Mouse (Mus musculus) limb, embryonic 11.5 days (tissue): ENCODE measurements around the gene Iqcf1. TPM values are rescaled to one million over a fixed set of nuclear protein-coding genes. Genes with fewer than 3 reads are reported as not detected.

ENCODE experiments used
- ATAC-seq: fragments of 200-750 bp; cut with Nextera tagmentation; 2 replicates; pipeline ENCODE4 v1.8.0; 2017; ENCODE audit warnings: low read depth; ENCODE audit not compliant: insufficient number of reproducible peaks, low FRiP score, low TSS enrichment
- DNase-seq: peaks from one replicate; pipeline ENCODE4 v3.0.0-alpha.2; 2015; ENCODE audit warnings: low spot score
- H3K27ac ChIP-seq: fragments of 300-500 bp; sonication (generic); replicated peaks from 2 replicates; pipeline ENCODE4 v1.5.1; 2014; ENCODE audit warnings: low read depth, mild to moderate bottlenecking, low read length
- H3K27me3 ChIP-seq: fragments of 300-500 bp; sonication (generic); 2 replicates; pipeline ENCODE4 v1.6.1; 2014; ENCODE audit warnings: mild to moderate bottlenecking, low read length, mixed read lengths; ENCODE audit not compliant: control insufficient read depth, insufficient read depth
- H3K36me3 ChIP-seq: fragments of 300-500 bp; sonication (generic); 2 replicates; pipeline ENCODE4 v1.6.1; 2014; ENCODE audit warnings: mild to moderate bottlenecking, low read length, moderate library complexity, mixed read lengths; ENCODE audit not compliant: control insufficient read depth, insufficient read depth
- H3K4me1 ChIP-seq: fragments of 300-500 bp; sonication (generic); 2 replicates; pipeline ENCODE4 v1.6.1; 2014; ENCODE audit warnings: low read length, mixed read lengths; ENCODE audit not compliant: control insufficient read depth, insufficient read depth
- H3K4me2 ChIP-seq: fragments of 300-500 bp; sonication (generic); 2 replicates; pipeline ENCODE4 v1.6.1; 2014; ENCODE audit warnings: low read depth, mild to moderate bottlenecking, moderate library complexity; ENCODE audit not compliant: severe bottlenecking
- H3K4me3 ChIP-seq: fragments of 300-500 bp; sonication (generic); 2 replicates; pipeline ENCODE4 v1.5.1; 2014; ENCODE audit warnings: low read depth, low read length
- H3K9ac ChIP-seq: fragments of 300-500 bp; sonication (generic); 2 replicates; pipeline ENCODE4 v1.6.1; 2014; ENCODE audit warnings: mild to moderate bottlenecking, low read length
- H3K9me3 ChIP-seq: fragments of 300-500 bp; sonication (generic); 2 replicates; pipeline ENCODE4 v1.6.1; 2016; ENCODE audit warnings: low read length; ENCODE audit not compliant: control insufficient read depth
- WGBS: fragments of 180-500 bp; shearing (Covaris S2); extraction: QIAGEN DNeasy Blood & Tissue Kit; methylation state at CpG from one replicate; pipeline ENCODE4 v1.1.7; 2014; 5-methylcytosine and 5-hydroxymethylcytosine counted together
- polyA plus RNA-seq: library from polyadenylated mRNA; unstranded; fragments of >200 nt; fragmentation: Nextera tagmentation; extraction: Ambion mirVana; gene quantifications from 2 replicates; pipeline ENCODE4 v1.2.1, GENCODE M21; 2014

Gene Iqcf1
- polyA plus RNA-seq, 1 experiment from 2014 or later = not detected

DNA sequence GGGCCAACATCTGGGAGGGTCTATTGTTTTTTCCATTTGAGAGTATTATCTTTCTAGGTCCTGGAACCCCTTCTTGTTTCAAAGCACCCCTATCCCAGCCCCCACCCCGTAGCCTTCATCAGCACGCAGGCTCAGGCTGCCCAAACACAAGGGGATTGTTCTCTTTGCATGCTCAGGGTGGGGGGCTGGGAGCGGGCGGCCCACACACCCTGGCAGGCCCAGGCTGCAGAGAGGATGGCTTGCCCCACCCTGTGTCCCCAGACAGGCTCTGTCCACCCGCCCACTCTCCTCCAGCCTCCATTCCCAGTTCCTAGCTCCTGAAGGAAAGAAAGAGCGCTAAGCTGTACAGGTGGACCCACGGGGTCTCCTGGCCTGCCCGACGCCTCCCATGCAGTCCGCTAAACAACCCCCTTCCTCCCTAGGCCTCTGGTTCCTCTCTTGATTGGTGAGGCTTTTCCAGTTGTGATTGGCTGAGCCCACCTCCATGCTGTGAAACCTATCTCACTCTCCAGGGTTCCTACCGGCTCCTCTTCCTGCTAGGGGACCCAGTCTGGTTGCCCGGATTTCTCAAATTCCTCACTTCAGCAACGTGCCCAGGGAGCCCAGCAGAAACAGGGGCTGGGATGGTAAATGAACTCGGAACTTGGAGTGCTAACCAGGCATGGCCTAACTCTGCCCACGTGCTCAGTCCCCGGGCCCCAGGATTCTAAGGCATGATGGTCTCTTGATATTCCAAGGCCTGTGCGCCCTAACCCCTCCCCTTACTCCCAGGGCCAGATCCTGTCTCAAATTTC, 44.7 kb upstream of the Iqcf1 start:
- Histone ChIP-seq H3K9me3 (no peaks in the 10 kb centered on the region), H3K27ac (peak overlapping the region; percentile 90), H3K4me1 (peaks cover 64% of the 10 kb centered on the region), H3K9ac (peak overlapping the region; percentile 84), H3K36me3 (no peaks in the 10 kb centered on the region; the same call in 1 of the 2 replicates), H3K4me2 (peak overlapping the region; percentile 79), H3K27me3 (no peaks in the 10 kb centered on the region), H3K4me3 (peak overlapping the region; percentile 88)
- under 1% methylated on average over 17 of the region's 17 CpGs for WGBS
- ATAC-seq = peak; percentile 11; the same call in 1 of the 2 replicates
- peak; percentile 72 for DNase-seq

DNA sequence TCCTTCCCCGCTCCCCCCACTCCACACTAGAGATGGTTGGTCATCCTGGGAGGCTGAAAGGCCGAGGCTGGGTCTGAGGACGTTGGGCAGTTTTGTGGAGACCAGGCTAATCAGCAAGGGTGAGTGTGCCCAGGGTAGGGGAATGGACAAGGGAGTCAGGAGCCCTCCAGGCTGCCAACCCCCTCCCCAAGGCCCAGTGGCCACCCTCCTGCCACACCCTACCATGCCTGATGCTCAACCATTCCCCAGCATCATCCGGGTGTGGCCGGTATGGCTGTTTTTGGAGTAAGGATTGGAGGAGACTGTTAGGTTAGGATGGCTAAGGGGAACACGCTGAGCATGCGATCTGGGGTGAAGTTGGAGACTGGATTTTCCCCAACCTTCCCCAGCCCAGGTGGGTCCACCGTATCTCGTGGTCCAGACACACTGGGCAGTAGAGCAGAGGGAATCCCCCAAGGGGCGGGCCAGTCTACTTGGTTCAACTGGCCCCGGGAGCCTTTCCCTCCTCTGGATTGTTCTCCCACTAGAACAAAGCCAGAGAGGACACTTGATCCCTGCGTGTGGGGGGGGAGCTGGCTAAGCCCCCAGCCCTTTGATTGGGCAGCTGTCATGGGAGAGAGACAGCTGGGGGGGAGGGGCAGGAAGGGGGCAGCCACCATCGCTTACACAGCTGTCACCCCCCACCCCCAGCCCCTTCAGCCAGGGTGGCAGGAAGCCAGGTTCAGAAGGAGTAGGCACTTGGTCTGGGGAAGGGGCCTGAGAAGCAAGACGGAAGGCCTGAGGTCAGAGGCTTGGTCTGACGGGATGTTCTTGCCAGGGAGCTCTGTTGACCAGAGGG, 43.2 kb upstream of the Iqcf1 start:
- 38% methylated on average over 15 of the region's 15 CpGs for WGBS
- Histone ChIP-seq H3K4me1 (peaks cover 50% of the 10 kb centered on the region), H3K4me3 (peak overlapping the region; percentile 88), H3K27me3 (no peaks in the 10 kb centered on the region), H3K9me3 (no peaks in the 10 kb centered on the region), H3K27ac (peak overlapping the region; percentile 62), H3K9ac (peak overlapping the region; percentile 84), H3K4me2 (peak overlapping the region; percentile 79), H3K36me3 (peaks cover 2% of the 10 kb centered on the region; the same call in 1 of the 2 replicates)
- DNase-seq (peak; percentile 53), ATAC-seq (no peak)

DNA sequence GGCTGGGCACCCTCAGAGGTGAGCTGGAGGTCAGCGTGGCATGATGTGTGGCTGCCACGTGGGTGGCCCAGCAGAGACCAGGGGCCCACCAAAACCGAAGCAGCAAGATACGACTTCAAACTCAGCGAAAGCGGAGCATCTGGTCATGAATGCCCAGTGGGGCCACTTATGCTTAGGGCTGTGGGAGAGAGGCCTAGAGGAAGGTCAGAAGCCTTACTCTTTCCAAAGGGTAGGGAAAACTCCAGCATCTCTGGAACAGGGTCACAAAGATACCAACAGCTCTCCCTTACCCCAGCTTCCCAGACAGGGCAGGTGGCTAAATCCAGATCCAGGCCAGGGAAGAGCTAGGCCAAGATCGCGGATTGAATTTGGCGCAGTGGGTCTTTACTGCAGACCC, 42.6 kb upstream of the Iqcf1 start:
- peak overlapping the region; percentile 79 for H3K4me2 ChIP-seq
- peak overlapping the region; percentile 84 for H3K9ac ChIP-seq
- H3K9me3 ChIP-seq = no peaks in the 10 kb centered on the region
- no peak for DNase-seq
- H3K27ac ChIP-seq = peak overlapping the region; percentile 62; the same call in 1 of the 2 replicates
- no peak for ATAC-seq
- peak overlapping the region; percentile 14; the same call in 1 of the 2 replicates for H3K4me3 ChIP-seq
- 47% methylated on average over 9 of the region's 9 CpGs for WGBS
- H3K36me3 ChIP-seq = peaks cover 6% of the 10 kb centered on the region; the same call in 1 of the 2 replicates
- peaks cover 43% of the 10 kb centered on the region for H3K4me1 ChIP-seq
- H3K27me3 ChIP-seq = no peaks in the 10 kb centered on the region

DNA sequence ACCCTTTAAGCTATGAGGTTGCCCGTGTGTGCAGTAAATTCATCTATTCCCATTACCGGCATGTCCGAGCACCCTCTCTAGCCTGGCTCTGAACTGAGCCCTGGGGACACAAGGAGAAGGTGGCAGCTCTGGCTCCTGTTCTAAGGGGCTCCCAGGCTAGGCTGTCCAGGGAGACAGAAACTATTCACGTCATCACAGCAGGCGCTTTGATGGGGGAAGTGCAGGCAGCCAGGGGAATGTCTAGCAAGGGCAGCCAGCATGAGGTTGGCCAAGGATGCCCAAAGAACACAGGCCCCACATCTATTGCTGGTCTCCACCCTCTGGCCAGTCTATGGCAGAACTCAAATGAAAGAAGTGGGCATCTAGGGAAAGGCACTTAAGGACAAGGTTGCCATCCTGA, 41.8 kb upstream of the Iqcf1 start:
- Histone ChIP-seq H3K27ac (no peak overlapping the region), H3K4me1 (peaks cover 36% of the 10 kb centered on the region), H3K4me2 (no peak overlapping the region), H3K9me3 (no peaks in the 10 kb centered on the region), H3K4me3 (no peak overlapping the region), H3K27me3 (no peaks in the 10 kb centered on the region), H3K9ac (no peak overlapping the region), H3K36me3 (peaks cover 6% of the 10 kb centered on the region; the same call in 1 of the 2 replicates)
- no peak for DNase-seq
- no peak for ATAC-seq
- WGBS = 79% methylated on average over 5 of the region's 5 CpGs

DNA sequence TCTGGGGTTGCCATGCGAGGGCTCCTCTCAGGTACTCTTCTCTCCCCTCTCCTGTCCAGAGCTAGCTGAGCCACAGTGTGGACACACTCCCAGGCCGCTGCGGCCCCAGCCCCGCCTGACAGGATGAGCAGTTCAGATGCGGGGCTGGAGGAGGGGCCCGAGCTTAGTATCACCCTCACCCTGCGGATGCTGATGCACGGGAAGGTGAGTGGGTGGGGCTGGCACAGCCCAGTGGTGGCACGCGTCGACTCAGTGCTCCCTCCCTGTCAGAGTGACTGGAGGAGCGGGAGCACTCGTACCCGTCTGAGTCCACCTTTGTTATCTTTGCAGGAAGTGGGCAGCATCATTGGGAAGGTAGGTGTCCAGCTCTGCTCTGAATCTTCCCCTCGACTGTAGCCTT, 39.8 kb upstream of the Iqcf1 start:
- no peak overlapping the region for H3K4me3 ChIP-seq
- no peak overlapping the region for H3K4me2 ChIP-seq
- peaks cover 40% of the 10 kb centered on the region for H3K4me1 ChIP-seq
- no peak for ATAC-seq
- no peak overlapping the region for H3K27ac ChIP-seq
- no peaks in the 10 kb centered on the region for H3K9me3 ChIP-seq
- H3K36me3 ChIP-seq = peaks cover 10% of the 10 kb centered on the region
- DNase-seq = no peak
- H3K9ac ChIP-seq = no peak overlapping the region
- WGBS = 85% methylated on average over 15 of the region's 15 CpGs
- H3K27me3 ChIP-seq = no peaks in the 10 kb centered on the region

DNA sequence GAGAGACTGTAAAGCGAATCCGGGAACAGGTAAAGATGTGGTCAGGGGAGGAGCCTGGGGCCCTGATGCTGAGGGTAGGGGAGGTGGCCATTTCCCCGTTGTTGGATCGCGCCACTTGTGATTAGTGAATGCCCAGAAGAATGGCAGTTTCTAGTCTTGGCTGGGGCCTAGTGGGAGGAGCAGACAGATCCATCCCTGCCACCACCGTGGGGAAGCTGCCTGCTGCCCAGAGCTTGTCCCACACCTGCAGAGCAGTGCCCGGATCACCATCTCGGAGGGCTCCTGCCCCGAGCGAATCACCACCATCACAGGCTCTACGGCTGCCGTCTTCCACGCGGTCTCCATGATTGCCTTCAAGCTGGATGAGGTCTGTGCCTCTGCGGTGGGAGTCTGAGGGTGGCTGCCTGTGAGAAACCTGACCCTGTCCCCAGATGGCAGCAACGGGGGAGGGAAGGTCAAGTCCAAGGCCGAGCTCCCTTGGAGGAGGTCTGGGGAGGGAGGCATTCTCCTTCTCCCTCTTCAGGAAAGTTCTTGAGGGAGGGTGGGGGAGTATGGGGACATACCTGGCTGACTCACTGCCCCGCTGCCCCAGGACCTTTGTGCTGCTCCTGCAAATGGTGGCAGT, 39.3 kb upstream of the Iqcf1 start:
- Histone ChIP-seq H3K4me2 (no peak overlapping the region), H3K27ac (no peak overlapping the region), H3K9ac (no peak overlapping the region), H3K9me3 (no peaks in the 10 kb centered on the region), H3K4me3 (no peak overlapping the region), H3K36me3 (peaks cover 10% of the 10 kb centered on the region), H3K27me3 (no peaks in the 10 kb centered on the region), H3K4me1 (peaks cover 37% of the 10 kb centered on the region)
- WGBS = 74% methylated on average over 18 of the region's 18 CpGs
- no peak for DNase-seq
- ATAC-seq = no peak

DNA sequence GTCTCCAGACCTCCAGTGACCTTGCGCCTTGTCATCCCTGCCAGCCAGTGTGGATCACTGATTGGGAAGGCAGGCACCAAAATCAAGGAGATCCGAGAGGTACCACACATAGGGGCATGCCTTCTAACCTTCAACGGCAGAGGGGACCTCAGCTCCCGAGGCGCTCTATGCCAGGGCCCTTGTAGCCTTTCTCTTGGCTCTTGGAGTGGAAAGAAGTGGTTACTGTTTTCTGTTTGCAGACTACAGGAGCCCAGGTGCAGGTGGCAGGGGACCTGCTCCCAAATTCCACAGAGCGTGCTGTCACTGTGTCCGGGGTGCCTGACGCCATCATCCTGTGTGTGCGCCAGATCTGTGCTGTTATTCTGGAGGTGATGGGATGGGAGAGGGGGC, 38.7 kb upstream of the Iqcf1 start:
- Histone ChIP-seq H3K4me1 (peaks cover 35% of the 10 kb centered on the region), H3K36me3 (peaks cover 10% of the 10 kb centered on the region), H3K27ac (no peak overlapping the region), H3K9ac (no peak overlapping the region), H3K27me3 (no peaks in the 10 kb centered on the region), H3K4me3 (no peak overlapping the region), H3K9me3 (no peaks in the 10 kb centered on the region), H3K4me2 (no peak overlapping the region)
- no peak for ATAC-seq
- WGBS = 95% methylated on average over 9 of the region's 9 CpGs
- DNase-seq = no peak
